Mouse (Mus musculus) spleen, postnatal 4 days (tissue): Measurements from ENCODE around the gene Zswim3.

Experiments
- DNase-seq, 2 experiments: peaks; one replicate each; pipeline ENCODE4 v3.0.0; 2022; ENCODE audit warnings: low spot score in 2 of 2

The Zswim3 gene

GRCm38 (mm10) chr2:164804533-164805331 lies at the start of gene Zswim3, which contains the start of gene Acot8:
Gene Zswim3 (plus strand): TSS chr2:164805098.
Gene Acot8 (minus strand): TSS chr2:164804882.
- DNase-seq: peak; percentile 98 to 99

GRCm38 (mm10) chr2:164757841-164758240 lies 47.1 kb upstream of the Zswim3 start:
- DNase-seq: no peak

GRCm38 (mm10) chr2:164758692-164759091 lies 46.2 kb upstream of the Zswim3 start:
- peak; percentile 62 to 65 for DNase-seq

GRCm38 (mm10) chr2:164760059-164760833 lies 44.7 kb upstream of the Zswim3 start:
- peak; percentile 61 to 68 for DNase-seq

GRCm38 (mm10) chr2:164761502-164761901 lies 43.4 kb upstream of the Zswim3 start:
- DNase-seq: peak; percentile 70 to 77

GRCm38 (mm10) chr2:164761971-164762370 lies 42.9 kb upstream of the Zswim3 start:
- DNase-seq: peak in 1 of 2 experiments; percentile 64

- no peak for DNase-seq
Observed at GRCm38 (mm10) chr2:164762593-164762992, 42.3 kb upstream of the Zswim3 start.

GRCm38 (mm10) chr2:164765841-164766240 lies 39.1 kb upstream of the Zswim3 start:
- DNase-seq: no peak

GRCm38 (mm10) chr2:164767812-164768540 lies 36.9 kb upstream of the Zswim3 start:
- peak in 1 of 2 experiments; percentile 62 for DNase-seq

- DNase-seq: peak; percentile 98
Observed at GRCm38 (mm10) chr2:164769258-164770037, 35.5 kb upstream of the Zswim3 start, which contains the start of gene Ube2c. Gene Ube2c (plus strand): TSS chr2:164769898.

GRCm38 (mm10) chr2:164770279-164770678 lies 34.6 kb upstream of the Zswim3 start:
- peak in 1 of 2 experiments; percentile 62 for DNase-seq

GRCm38 (mm10) chr2:164771123-164771522 lies 33.8 kb upstream of the Zswim3 start:
- peak in 1 of 2 experiments; percentile 61 for DNase-seq

- peak in 1 of 2 experiments; percentile 63 for DNase-seq
Observed at GRCm38 (mm10) chr2:164773229-164773988, 31.5 kb upstream of the Zswim3 start.

- DNase-seq: no peak
Observed at GRCm38 (mm10) chr2:164773989-164774364, 30.9 kb upstream of the Zswim3 start.

GRCm38 (mm10) chr2:164776130-164776529 lies 28.8 kb upstream of the Zswim3 start:
- no peak for DNase-seq

GRCm38 (mm10) chr2:164776801-164777200 lies 28.1 kb upstream of the Zswim3 start:
- DNase-seq: no peak

- DNase-seq: no peak
Observed at GRCm38 (mm10) chr2:164777246-164778014, 27.5 kb upstream of the Zswim3 start.

GRCm38 (mm10) chr2:164778015-164778287 lies 26.9 kb upstream of the Zswim3 start:
- no peak for DNase-seq

- DNase-seq: no peak
Observed at GRCm38 (mm10) chr2:164778809-164779208, 26.1 kb upstream of the Zswim3 start.
